Mouse (Mus musculus) forebrain, embryonic 12.5 days (tissue): ENCODE data around the gene Hoxd11. TPM values are rescaled to one million over a fixed set of nuclear protein-coding genes. Genes with fewer than 3 reads are reported as not detected.

Source experiments
- ATAC-seq: fragments of 200-750 bp; cut with Nextera tagmentation; 2 replicates; pipeline ENCODE4 v1.8.0; 2017; ENCODE audit warnings: moderate TSS enrichment; ENCODE audit not compliant: low FRiP score
- H3K27ac ChIP-seq: fragments of 300-500 bp; sonication (generic); 2 replicates; pipeline ENCODE4 v1.5.1; 2016; ENCODE audit warnings: mild to moderate bottlenecking
- H3K27me3 ChIP-seq: fragments of 300-500 bp; sonication (generic); 2 replicates; pipeline ENCODE4 v1.6.1; 2016; ENCODE audit warnings: mild to moderate bottlenecking
- H3K36me3 ChIP-seq: fragments of 300-500 bp; sonication (generic); replicated peaks from 2 replicates; pipeline ENCODE4 v1.6.1; 2016; ENCODE audit warnings: mild to moderate bottlenecking
- H3K4me1 ChIP-seq: fragments of 300-500 bp; sonication (generic); 2 replicates; pipeline ENCODE4 v1.6.1; 2016
- H3K4me2 ChIP-seq: fragments of 300-500 bp; sonication (generic); 2 replicates; pipeline ENCODE4 v1.6.1; 2016; ENCODE audit warnings: mild to moderate bottlenecking, moderate library complexity
- H3K4me3 ChIP-seq: fragments of 300-500 bp; sonication (generic); replicated peaks from 2 replicates; pipeline ENCODE4 v1.5.1; 2016; ENCODE audit warnings: mild to moderate bottlenecking
- H3K9ac ChIP-seq: fragments of 300-500 bp; sonication (generic); 2 replicates; pipeline ENCODE4 v1.6.1; 2016; ENCODE audit warnings: mild to moderate bottlenecking
- H3K9me3 ChIP-seq: fragments of 300-500 bp; sonication (generic); 2 replicates; pipeline ENCODE4 v1.6.1; 2016
- WGBS: fragments of 180-500 bp; shearing (Covaris S2); methylation state at CpG from one replicate; pipeline ENCODE4 v1.1.7; 2016; 5-methylcytosine and 5-hydroxymethylcytosine counted together
- microRNA counts: library from miRNA; unstranded; fragments of <30 nt; microRNA quantifications from one replicate; lab custom pipeline; 2017
- microRNA-seq: library from miRNA; unstranded; fragments of <30 nt; microRNA quantifications from one replicate; pipeline ENCODE4, GENCODE M21; 2017
- polyA plus RNA-seq: library from polyadenylated mRNA; unstranded; fragments of >200 nt; fragmentation: Nextera tagmentation; extraction: Ambion mirVana; gene quantifications from 2 replicates; pipeline ENCODE4 v1.2.1, GENCODE M21; 2016

Gene Hoxd11
- polyA plus RNA-seq, 1 experiment from 2014 or later = not detected

DNA sequence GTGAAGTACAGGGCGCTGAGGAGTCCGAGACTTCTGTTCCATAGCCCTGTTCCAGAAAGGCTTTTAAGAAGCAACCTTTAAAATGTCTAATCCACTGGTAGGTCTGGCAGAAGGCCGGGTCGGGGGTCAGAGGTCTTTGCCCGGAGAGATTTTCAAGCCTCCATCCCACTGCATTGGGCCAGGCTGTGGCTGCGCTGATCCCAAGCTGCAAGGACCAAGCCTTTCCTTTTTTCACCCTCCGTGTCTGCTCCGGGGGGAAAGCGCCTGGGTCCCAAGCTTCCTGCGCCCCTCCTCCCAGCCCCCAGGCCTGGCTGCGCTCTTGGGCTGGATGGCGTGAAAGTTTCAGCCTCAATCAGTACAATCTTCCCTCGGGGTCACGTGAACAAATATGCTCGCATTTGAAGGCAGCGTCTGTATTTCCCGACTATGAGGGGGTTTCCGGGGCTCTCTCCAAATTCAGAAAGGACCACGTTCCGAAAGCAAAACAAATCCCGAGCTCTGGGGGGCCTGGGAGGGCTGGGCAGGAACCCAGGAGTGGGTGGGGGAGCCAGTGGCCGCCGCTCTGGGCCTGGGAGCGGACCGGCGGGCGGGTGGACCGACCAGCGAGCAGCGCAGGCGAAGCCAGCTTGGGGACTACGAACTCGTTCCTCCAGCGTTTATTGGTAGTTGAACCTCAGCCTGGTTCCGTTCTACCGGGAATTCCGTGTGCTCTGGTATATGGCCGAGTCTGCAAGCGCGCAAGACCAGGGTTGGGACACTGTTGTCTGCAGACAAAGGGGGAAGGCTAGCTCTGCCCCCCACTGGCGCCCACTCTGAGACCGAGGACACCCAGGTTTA is 56.7 kb downstream of the Hoxd11 start:
- ATAC-seq = no peak
- H3K27me3 ChIP-seq = peaks cover 100% of the 10 kb centered on the region
- 0 out of 2 replicates have a peak, but pooled peaks cover 14% of the 10 kb centered on the region for H3K4me1 ChIP-seq
- no peak overlapping the region for H3K27ac ChIP-seq
- no peak overlapping the region for H3K4me3 ChIP-seq
- H3K9ac ChIP-seq = no peak overlapping the region
- no peaks in the 10 kb centered on the region for H3K36me3 ChIP-seq
- under 1% methylated on average over 42 of the region's 42 CpGs for WGBS
- H3K9me3 ChIP-seq = no peaks in the 10 kb centered on the region
- H3K4me2 ChIP-seq = peak overlapping the region; percentile 33

MicroRNAs within 50 kb of the gene (microRNA counts, 519-probe panel; counts per million panel counts)
- not detected for microRNA mmu-miR-10b (lab: Ali Mortazavi, UCI)

Small RNAs within 50 kb of the gene (microRNA-seq; reads per million reads assigned to microRNA genes)
- gene Gm44463 (not detected), gene Mir10b (73.3 reads per million, percentile 47 among the genes with 10 or more reads in this experiment)

Other genes starting within 250 kb of the Hoxd11 start
- gene Lnpk, start 100.1 kb upstream of the Hoxd11 start, polyA plus RNA-seq = 55.0 and 57.4 TPM in 2 replicates
- not detected in 2 replicates for gene Evx2, start 20.0 kb upstream of the Hoxd11 start, polyA plus RNA-seq
- gene Hoxd13, start 11.2 kb upstream of the Hoxd11 start, polyA plus RNA-seq = not detected in 2 replicates
- not detected in 2 replicates for gene Hoxd12, start 4.5 kb upstream of the Hoxd11 start, polyA plus RNA-seq
- not detected in 2 replicates for gene Hoxd10, start 12.4 kb downstream of the Hoxd11 start, polyA plus RNA-seq
- gene Hoxd9, start 18.2 kb downstream of the Hoxd11 start, polyA plus RNA-seq = not detected in 2 replicates
- 0.08 TPM in 1 of 2 replicates, not detected in the other for gene Hoxd8, start 25.1 kb downstream of the Hoxd11 start, polyA plus RNA-seq
- not detected in 2 replicates for gene Hoxd3, start 32.4 kb downstream of the Hoxd11 start, polyA plus RNA-seq
- gene Hoxd4, start 32.4 kb downstream of the Hoxd11 start, polyA plus RNA-seq = not detected in 2 replicates
- not detected in 2 replicates for gene Gm28230, start 47.2 kb downstream of the Hoxd11 start, polyA plus RNA-seq
- gene Hoxd1, start 83.4 kb downstream of the Hoxd11 start, polyA plus RNA-seq = 0.31 and 0.52 TPM in 2 replicates
- gene Mtx2, start 146.2 kb downstream of the Hoxd11 start, polyA plus RNA-seq = 120 TPM in 2 replicates